Mouse (Mus musculus) liver, embryonic 11.5 days (tissue): ENCODE measurements around the gene Med26. TPM values are rescaled to one million over a fixed set of nuclear protein-coding genes. Genes with fewer than 3 reads are reported as not detected.

Source experiments
- ATAC-seq: fragments of 200-750 bp; cut with Nextera tagmentation; replicated peaks from 2 replicates; pipeline ENCODE4 v1.8.0; 2017; ENCODE audit warnings: moderate number of reproducible peaks, mild to moderate bottlenecking, moderate TSS enrichment, moderate library complexity; ENCODE audit not compliant: low FRiP score
- DNase-seq: peaks from one replicate; pipeline ENCODE4 v3.0.0-alpha.2; 2017; ENCODE audit warnings: low spot score
- H3K27ac ChIP-seq: fragments of 300-500 bp; sonication (generic); 2 replicates; pipeline ENCODE4 v1.5.1; 2014; ENCODE audit warnings: mild to moderate bottlenecking, low read depth, low read length, control low read depth
- H3K27me3 ChIP-seq: fragments of 300-500 bp; sonication (generic); replicated peaks from 2 replicates; pipeline ENCODE4 v1.6.1; 2014; ENCODE audit warnings: low read length, mixed read lengths; ENCODE audit not compliant: control insufficient read depth, insufficient read depth
- H3K36me3 ChIP-seq: fragments of 300-500 bp; sonication (generic); 2 replicates; pipeline ENCODE4 v1.6.1; 2014; ENCODE audit warnings: mild to moderate bottlenecking, low read length, moderate library complexity, mixed read lengths; ENCODE audit not compliant: control insufficient read depth, insufficient read depth
- H3K4me1 ChIP-seq: fragments of 300-500 bp; sonication (generic); replicated peaks from 2 replicates; pipeline ENCODE4 v1.6.1; 2014; ENCODE audit warnings: low read length, mixed read lengths; ENCODE audit not compliant: control insufficient read depth, insufficient read depth
- H3K4me2 ChIP-seq: fragments of 300-500 bp; sonication (generic); 2 replicates; pipeline ENCODE4 v1.6.1; 2014; ENCODE audit warnings: mild to moderate bottlenecking, control low read depth, moderate library complexity
- H3K4me3 ChIP-seq: fragments of 300-500 bp; sonication (generic); 2 replicates; pipeline ENCODE4 v1.5.1; 2014; ENCODE audit warnings: low read depth, low read length, control low read depth
- H3K9ac ChIP-seq: fragments of 300-500 bp; sonication (generic); 2 replicates; pipeline ENCODE4 v1.6.1; 2014; ENCODE audit warnings: low read depth, low read length, control low read depth
- H3K9me3 ChIP-seq: fragments of 300-500 bp; sonication (generic); 2 replicates; pipeline ENCODE4 v1.6.1; 2016; ENCODE audit warnings: low read length, inconsistent platforms, mixed read lengths; ENCODE audit not compliant: control insufficient read depth
- WGBS: fragments of 180-500 bp; shearing (Covaris S2); extraction: QIAGEN DNeasy Blood & Tissue Kit; methylation state at CpG from one replicate; pipeline ENCODE4 v1.1.7; 2014; 5-methylcytosine and 5-hydroxymethylcytosine counted together
- polyA plus RNA-seq: library from polyadenylated mRNA; unstranded; fragments of >200 nt; fragmentation: Nextera tagmentation; extraction: Ambion mirVana; gene quantifications from 2 replicates; pipeline ENCODE4 v1.2.1, GENCODE M21; 2014

Gene Med26
- polyA plus RNA-seq, 1 experiment from 2014 or later: 16.4 TPM

DNA sequence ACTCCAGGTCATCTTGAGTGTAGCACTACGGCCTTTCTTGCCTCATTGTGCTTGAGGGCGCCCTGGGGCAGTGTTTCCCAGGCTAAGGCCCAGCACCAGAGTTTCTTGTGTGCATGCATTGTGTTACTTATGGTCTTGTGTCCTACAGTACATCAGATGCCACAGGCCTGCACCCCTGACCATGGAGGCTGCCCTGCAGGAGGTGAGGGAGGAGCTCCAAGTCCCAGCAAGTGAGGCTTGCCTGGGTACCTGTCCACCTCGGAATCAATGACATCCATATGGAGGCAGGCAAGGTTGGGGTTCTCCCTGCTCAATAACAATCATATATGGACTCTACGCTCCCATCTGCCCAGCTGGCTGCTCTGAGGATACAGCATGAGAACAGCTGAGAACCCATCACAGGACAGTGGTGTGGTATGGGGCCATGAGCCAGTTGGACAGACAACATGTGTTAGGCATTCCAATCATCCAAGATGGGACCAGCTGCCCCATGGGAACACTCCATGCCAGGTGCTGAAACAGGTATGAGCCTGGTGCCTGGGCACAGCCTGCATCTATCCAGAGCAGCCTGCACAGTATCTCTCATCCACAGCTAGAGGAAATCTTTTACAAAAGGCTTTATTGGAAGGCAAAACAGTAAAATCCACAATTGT lies 88.1 kb downstream of the Med26 start:
- ATAC-seq (no peak), DNase-seq (no peak)
- no peaks in the 10 kb centered on the region for H3K9me3 ChIP-seq
- H3K4me3 ChIP-seq: no peak overlapping the region
- H3K36me3 ChIP-seq: peaks cover 52% of the 10 kb centered on the region
- no peak overlapping the region for H3K9ac ChIP-seq
- WGBS: 85% methylated on average over 4 of the region's 4 CpGs
- no peak overlapping the region for H3K27ac ChIP-seq
- no peak overlapping the region for H3K4me2 ChIP-seq
- H3K4me1 ChIP-seq: no peaks in the 10 kb centered on the region
- H3K27me3 ChIP-seq: no peaks in the 10 kb centered on the region

DNA sequence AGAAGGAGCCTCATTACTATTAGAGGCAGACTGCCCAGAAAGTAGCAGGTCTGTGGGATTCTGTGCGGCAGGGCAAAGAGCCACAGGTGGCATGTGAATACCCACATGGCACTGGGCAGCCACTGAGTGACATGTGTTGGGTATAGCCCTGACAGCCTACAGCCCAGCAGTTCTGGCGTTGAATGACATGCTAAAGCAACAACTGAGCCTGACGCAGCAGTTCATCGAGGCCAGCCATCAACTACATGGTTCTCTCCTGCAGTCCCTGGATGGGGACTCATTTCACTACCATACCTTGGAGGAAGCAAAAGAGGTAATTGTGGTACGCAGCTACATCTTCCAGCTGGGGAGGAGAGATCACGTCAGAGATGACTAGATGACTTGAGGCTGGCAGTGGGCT lies 89.6 kb downstream of the Med26 start:
- WGBS: 85% methylated on average over 6 of the region's 6 CpGs

DNA sequence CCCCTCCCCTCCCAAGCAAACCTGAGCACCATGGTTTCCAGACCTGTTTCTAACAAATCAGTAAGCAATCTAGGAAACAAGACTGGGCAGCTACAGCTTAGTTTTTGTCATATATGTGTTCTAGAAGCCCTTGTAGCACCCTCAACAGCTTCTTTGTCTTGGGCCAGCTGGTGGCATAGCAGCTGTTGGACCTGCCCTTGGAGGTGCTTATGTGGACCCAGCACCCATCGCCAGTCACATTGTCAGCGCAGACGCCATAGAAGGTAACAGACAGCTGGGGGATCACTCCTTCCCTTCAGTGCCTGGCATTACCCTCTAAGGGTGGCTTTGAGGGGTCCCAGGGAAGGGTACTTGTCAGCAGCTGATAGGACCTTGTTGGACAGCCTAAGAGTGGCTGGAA lies 90.3 kb downstream of the Med26 start:
- Histone ChIP-seq H3K4me1 (no peaks in the 10 kb centered on the region), H3K36me3 (peaks cover 45% of the 10 kb centered on the region), H3K27ac (no peak overlapping the region), H3K27me3 (no peaks in the 10 kb centered on the region), H3K4me3 (no peak overlapping the region), H3K9ac (no peak overlapping the region), H3K9me3 (0 out of 2 replicates have a peak, but pooled peaks cover 3% of the 10 kb centered on the region), H3K4me2 (no peak overlapping the region)
- 92% methylated on average over 3 of the region's 3 CpGs for WGBS
- ATAC-seq (no peak), DNase-seq (no peak)

More for the DNA sequence above, 89.6 kb downstream of the Med26 start:
- no peak for DNase-seq
- no peaks in the 10 kb centered on the region for H3K4me1 ChIP-seq
- H3K27me3 ChIP-seq: no peaks in the 10 kb centered on the region
- H3K36me3 ChIP-seq: peaks cover 46% of the 10 kb centered on the region
- H3K9ac ChIP-seq: no peak overlapping the region
- H3K9me3 ChIP-seq: 0 out of 2 replicates have a peak, but pooled peaks cover 1% of the 10 kb centered on the region
- H3K4me3 ChIP-seq: no peak overlapping the region
- H3K27ac ChIP-seq: no peak overlapping the region
- no peak overlapping the region for H3K4me2 ChIP-seq
- no peak for ATAC-seq

DNA sequence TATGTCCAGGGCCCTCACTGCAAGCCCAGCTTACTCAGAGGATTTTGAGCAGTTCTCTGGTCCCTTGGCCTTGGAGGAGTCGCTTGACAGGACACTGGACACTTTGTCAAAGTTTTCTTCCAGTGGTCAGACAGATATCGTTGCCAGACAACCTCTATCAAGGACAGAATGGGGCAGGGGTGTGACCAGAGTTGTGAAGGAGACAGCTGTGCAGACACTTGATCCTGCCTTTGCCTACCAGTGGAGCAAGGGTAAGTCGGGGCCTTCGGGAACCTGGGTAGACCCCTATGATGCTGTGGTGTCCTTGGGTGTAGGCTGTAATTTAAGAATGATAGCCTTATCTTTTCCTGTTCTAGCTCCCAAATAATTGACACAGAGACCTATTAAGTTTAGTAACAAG lies 92.8 kb downstream of the Med26 start:
- WGBS: 81% methylated on average over 4 of the region's 4 CpGs
- Histone ChIP-seq H3K4me2 (no peak overlapping the region), H3K9ac (no peak overlapping the region), H3K4me1 (peaks cover 6% of the 10 kb centered on the region), H3K36me3 (peaks cover 29% of the 10 kb centered on the region), H3K27ac (no peak overlapping the region), H3K27me3 (no peaks in the 10 kb centered on the region), H3K4me3 (no peak overlapping the region), H3K9me3 (0 out of 2 replicates have a peak, but pooled peaks cover 3% of the 10 kb centered on the region)
- no peak for ATAC-seq
- no peak for DNase-seq

DNA sequence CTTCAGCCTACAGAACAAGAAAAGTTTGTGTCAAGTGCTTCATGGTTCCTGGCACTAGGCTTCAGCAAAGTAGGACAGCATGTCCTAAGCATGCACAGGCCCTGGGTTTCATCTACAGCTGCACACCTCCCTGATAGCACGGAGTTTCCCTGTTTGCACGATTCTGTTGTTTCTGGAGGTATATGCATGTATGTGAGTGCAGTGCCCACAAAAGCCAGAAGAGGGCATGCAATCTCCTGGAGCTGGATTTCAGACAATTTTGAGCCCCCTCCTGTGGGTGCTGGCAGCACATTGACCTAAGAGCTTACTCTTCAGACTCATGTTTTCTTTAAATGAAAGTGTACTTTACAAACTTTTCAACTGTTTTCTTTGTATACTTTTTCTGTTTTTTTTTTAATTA lies 94.2 kb downstream of the Med26 start:
- Histone ChIP-seq H3K27me3 (no peaks in the 10 kb centered on the region), H3K4me1 (peaks cover 6% of the 10 kb centered on the region), H3K9ac (no peak overlapping the region), H3K4me2 (no peak overlapping the region), H3K9me3 (0 out of 2 replicates have a peak, but pooled peaks cover 3% of the 10 kb centered on the region), H3K4me3 (no peak overlapping the region), H3K36me3 (peaks cover 26% of the 10 kb centered on the region; the same call in 1 of the 2 replicates), H3K27ac (no peak overlapping the region)
- 97% methylated on average over 2 of the region's 2 CpGs for WGBS
- DNase-seq: no peak
- ATAC-seq: no peak

DNA sequence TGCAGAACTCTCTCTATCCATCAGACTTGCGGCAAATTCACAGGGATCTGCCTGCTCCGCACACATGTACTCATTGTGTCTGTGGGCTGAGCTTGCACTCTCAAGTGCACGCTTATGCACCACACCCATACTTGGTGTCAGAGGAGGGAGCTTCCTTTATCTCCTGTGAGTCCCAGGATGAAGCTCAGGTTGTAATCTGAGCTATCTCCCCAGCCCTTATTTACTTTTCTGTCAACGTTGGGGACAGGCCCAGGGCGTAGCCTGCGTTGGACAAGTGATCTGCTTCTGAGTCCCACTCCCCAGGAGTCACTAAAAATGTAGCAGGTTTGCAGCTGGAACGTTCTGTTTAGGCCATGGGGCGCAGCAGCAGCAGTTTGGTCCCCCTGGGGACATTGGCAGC lies 96.6 kb downstream of the Med26 start:
- H3K36me3 ChIP-seq: peaks cover 32% of the 10 kb centered on the region; the same call in 1 of the 2 replicates
- no peak overlapping the region for H3K4me3 ChIP-seq
- no peak overlapping the region for H3K4me2 ChIP-seq
- H3K27me3 ChIP-seq: no peaks in the 10 kb centered on the region
- DNase-seq (no peak), ATAC-seq (peak; percentile 69)
- WGBS: 61% methylated on average over 8 of the region's 8 CpGs
- no peak overlapping the region for H3K9ac ChIP-seq
- 0 out of 2 replicates have a peak, but pooled peaks cover 3% of the 10 kb centered on the region for H3K9me3 ChIP-seq
- H3K4me1 ChIP-seq: peaks cover 6% of the 10 kb centered on the region
- H3K27ac ChIP-seq: no peak overlapping the region

DNA sequence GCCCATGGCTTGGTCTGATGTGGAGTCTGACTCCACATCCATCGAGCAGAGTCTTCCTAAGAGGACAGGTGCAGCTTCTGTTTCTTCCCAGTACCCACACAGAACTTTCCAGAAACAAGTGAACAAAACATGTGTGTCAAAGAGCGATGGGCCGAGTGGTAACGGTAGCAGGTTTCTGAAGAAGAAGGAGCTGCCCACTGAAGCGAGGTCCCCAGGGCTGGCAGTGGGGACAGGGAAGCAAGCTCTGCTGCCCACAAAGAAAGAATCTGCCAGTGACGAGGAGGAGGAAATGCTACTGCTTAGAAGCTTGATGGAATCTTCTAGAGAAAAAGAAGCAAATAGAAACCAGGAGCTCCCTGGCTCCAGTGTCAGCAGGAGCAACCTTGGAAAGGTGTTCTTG lies 103.0 kb downstream of the Med26 start:
- no peak overlapping the region for H3K4me2 ChIP-seq
- no peak overlapping the region for H3K27ac ChIP-seq

More for the DNA sequence above, 103.0 kb downstream of the Med26 start:
- peaks cover 14% of the 10 kb centered on the region; the same call in 1 of the 2 replicates for H3K36me3 ChIP-seq
- no peak for DNase-seq
- no peak for ATAC-seq
- H3K27me3 ChIP-seq: no peaks in the 10 kb centered on the region
- no peak overlapping the region for H3K9ac ChIP-seq
- no peak overlapping the region for H3K4me3 ChIP-seq
- no peaks in the 10 kb centered on the region for H3K4me1 ChIP-seq
- no peaks in the 10 kb centered on the region for H3K9me3 ChIP-seq
- WGBS: 92% methylated on average over 6 of the region's 6 CpGs
